Mouse (Mus musculus): ENCODE results near the gene Gm6460. TPM values are rescaled to one million over a fixed set of nuclear protein-coding genes. Genes with fewer than 3 reads are reported as not detected.
"Not testable (repeated sequence)": the region's sequence is repeated elsewhere in the genome, so short reads cannot be mapped to it uniquely, and the experiment has no call there.

Gm6460 gene
- total RNA-seq (2021), result not detected
- long read RNA-seq, experiment 1, result 0 reads
- long read RNA-seq, experiment 2, result 0 reads

GRCm38 (mm10) chr5:11594613-11595012, at the start of gene Gm6460:
Gm6460 (plus strand) TSS chr5:11594913.
- not testable (repeated sequence) for DNase-seq

Other genes starting within 250 kb of the Gm6460 start
- gene Gm8897, start 178.5 kb upstream of the Gm6460 start, total RNA-seq (2021), result not detected
- gene Gm8906, start 92.2 kb upstream of the Gm6460 start, total RNA-seq (2021), result not detected
- gene Gm8922, start 87.0 kb downstream of the Gm6460 start, total RNA-seq (2021), result not detected
- gene Gm8926, start 175.6 kb downstream of the Gm6460 start, total RNA-seq (2021), result not detected

All from gastrocnemius, postnatal 10 days (tissue).